Mouse (Mus musculus): ENCODE results near the gene Timeless.
"Not testable (repeated sequence)": the region's sequence is repeated elsewhere in the genome, so short reads cannot be mapped to it uniquely, and the experiment has no call there.

Timeless gene

DNA sequence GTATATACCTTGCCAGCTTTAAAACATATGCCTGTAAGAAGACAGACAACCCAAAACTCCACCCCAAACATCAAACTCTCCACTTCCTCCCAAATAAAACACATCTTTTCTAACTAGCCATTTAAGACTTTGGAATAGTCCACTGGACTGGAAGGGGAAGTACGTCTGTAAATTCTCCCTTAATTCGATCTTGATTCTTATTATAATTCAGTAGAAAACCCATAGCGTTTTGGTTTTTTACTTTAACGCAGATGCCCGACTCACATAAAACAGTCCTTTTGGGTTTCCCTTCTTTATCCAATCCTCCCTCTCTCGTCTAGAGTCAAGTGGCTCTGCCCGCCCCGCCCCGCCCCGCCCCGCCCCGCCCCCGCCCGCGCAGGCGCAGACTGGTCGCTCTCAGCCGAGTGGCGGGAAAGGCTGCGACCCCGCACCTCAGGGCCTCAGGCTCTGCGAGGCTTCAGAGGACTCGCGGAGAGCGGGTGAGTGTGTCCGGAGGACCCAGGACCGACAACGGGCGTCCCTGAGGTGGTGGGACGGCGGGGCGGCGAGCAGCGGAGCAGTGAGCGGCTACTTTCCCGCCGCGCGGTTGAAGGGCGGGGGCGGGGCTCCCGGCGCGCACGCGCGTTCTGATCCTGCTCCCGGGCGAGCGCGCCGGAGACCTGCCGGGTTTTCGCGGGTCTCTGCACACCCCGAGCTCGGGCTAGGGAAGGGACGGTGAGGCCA lies at the start of gene Timeless:
TSS of gene Timeless (plus strand) at position 369 of the 723 bp plus-strand sequence.
- DNase-seq (ENCODE audit: inconsistent ontology term) = peak; percentile 90

DNA sequence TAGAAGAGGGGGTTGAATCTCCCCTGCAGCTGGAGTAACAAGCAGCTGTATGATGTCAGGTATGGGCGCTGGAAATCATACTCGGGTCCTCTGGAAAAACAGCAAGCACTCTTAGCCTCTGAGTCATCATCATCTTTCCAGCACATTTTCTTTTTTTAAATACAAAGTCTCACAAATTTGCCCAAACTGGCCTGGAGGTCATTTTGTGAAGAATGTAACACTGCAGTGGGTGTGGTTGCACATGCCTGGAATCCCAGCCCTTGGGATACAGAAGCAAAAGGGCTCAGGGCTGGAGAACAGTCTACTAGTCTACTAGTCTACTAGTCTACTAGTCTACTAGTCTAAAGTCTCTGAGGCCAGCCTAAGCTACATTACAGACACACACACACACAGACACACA lies 47.6 kb upstream of the Timeless start:
- no peak for DNase-seq (ENCODE audit: inconsistent ontology term)

DNA sequence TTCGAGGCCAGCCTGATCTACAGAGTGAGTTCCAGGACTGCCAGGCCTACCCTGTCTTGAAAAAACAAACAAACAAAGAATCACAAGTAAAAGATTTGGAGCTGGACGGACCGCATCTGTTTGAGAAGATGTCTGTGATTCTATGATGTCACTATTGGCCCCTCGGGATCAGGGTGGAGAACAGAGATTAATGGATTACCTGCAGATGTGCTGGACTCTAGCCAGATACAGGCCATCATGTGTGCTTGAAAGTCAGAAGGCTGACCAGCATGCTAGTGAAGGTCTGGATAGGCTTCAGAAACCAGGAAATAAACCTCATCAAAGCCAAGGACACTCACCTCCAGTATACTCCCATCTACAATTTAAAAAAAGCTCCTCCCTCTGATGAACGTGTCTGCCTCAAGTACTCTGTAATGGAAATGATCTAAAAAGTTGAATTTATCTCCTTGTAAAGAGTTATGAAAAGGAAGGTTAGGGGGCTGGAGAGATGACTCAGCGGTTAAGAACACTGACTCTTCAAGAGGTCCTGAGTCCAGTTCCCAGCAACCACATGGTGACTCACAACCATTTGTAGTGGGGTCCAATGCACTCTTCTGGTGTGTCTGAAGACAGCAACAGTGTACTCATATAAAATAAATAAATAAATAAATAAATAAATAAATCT lies 46.5 kb upstream of the Timeless start:
- DNase-seq (ENCODE audit: inconsistent ontology term) = no peak

- peak; percentile 77 for DNase-seq (ENCODE audit: inconsistent ontology term)
Measured at GRCm38 (mm10) chr10:128185959-128186358, 45.9 kb upstream of the Timeless start.

DNA sequence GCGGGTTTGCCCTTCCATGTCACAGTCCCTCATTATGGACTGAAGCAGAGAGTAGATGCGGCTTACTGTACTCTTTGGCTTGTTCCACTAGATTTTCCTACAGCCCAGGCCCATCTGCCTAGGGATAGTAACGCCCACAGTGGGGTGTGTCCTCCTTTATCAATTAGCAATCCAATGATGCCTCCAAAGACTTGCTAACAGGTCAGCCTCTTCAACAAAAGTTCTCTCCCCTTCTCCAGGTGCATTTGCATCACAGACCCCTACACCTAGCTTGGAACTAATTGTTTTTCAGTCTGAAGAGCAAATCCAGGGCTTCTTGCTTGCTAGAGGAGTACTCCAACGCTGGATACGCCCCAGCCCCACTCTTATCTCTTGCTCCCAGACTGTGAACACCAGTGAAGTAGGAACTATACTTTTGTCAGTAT lies 44.7 kb upstream of the Timeless start:
- no peak for DNase-seq (ENCODE audit: inconsistent ontology term)

DNA sequence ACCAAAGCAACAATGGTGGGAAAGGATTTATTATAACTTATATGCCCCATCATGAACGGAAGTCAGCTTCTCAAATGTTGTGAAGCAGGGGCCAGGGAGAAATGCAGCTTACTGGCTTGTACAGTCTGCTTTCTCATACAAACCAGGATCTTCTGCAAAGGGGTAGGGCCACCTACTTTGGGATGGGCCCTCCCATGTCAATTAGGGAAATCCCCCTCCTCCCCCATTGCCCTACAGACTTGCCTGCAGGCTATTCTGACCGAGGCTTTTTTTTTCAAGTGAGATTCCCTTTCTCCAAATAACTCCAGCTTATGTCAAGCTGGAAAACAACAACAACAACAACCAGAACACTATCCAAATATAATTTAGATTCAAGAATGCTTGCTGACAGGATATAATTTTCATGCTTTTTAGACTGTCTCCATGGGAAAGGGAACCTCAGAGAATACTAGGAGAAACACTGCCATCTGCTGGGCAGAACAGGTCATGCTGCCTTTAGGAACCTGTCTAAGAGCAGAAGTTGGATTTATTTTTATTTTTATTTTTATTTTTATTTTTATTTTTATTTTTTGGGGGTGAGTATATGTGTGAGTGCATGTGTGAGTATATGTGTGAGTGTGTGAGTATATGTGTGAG lies 43.5 kb upstream of the Timeless start:
- DNase-seq (ENCODE audit: inconsistent ontology term) = peak; percentile 48

DNA sequence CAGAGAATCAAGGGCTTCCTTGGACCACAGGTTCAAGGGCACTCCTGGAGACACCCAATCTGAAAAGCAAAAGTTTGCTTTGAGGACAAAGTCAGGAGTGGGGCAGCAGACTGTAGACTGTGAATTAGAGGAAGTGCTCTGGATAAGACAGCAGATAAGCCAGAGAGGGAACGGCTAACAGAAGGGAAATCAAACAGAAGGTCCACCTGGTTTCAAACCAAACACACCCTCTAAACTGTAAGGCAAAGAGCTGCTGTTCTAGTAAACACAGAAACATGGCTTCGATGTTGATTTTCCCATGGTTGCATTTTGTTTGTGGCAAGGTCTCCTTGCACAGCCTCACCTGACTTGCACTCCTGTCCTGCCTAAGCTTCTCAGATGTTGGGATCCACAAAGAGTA lies 40.4 kb upstream of the Timeless start:
- DNase-seq (ENCODE audit: inconsistent ontology term) = no peak

GRCm38 (mm10) chr10:128192030-128192766 lies 39.7 kb upstream of the Timeless start:
- not testable (repeated sequence) for DNase-seq (ENCODE audit: inconsistent ontology term)

DNA sequence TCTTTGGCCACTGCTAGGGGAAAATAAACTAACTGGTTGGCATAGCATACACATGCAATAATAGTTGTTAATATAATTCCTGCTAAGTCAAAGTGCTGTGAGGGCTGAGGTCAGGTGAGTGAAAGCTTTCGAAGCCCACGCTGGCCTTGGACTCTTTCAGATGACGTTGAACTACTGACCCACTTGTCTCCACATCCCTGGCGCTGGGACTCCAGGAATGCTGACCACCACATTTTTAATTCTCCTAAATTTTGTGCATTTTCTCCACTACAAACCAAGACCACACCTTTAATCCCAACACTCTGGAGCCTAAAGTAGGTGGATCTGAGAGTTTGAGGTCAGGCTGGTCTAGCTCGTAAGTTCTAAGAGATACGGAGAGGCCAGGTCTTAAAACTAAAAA lies 38.8 kb upstream of the Timeless start:
- no peak for DNase-seq (ENCODE audit: inconsistent ontology term)

DNA sequence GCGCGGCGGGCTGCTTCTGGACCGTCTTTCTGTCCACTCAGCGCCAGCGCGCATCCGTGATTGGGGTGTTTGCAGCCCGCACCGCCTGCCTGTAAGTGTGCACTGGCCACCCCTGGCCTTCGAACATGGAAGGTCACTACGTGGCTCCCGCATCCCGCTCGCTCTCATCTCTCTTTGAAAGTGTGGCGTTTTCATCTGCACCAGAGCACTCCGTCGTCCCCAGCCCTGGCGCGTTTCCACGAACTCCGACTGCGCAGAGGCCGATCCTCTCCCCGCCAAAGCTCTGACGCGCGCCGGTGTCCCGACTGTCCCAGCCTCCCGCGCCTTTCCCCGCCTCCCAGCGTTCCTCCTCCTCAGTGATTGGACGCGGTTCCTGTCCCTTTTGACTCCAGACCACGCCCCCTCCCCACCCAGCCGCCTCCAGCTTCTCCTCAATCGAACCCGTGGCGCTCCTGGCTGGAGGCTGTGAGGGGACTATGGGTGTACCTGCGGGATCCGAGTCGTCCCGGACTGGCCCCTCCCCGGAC lies 37.8 kb upstream of the Timeless start, which contains the start of gene Gls2:
TSS of gene Gls2 (plus strand) at position 434 of the 527 bp plus-strand sequence.
- peak; percentile 99 for DNase-seq (ENCODE audit: inconsistent ontology term)

DNA sequence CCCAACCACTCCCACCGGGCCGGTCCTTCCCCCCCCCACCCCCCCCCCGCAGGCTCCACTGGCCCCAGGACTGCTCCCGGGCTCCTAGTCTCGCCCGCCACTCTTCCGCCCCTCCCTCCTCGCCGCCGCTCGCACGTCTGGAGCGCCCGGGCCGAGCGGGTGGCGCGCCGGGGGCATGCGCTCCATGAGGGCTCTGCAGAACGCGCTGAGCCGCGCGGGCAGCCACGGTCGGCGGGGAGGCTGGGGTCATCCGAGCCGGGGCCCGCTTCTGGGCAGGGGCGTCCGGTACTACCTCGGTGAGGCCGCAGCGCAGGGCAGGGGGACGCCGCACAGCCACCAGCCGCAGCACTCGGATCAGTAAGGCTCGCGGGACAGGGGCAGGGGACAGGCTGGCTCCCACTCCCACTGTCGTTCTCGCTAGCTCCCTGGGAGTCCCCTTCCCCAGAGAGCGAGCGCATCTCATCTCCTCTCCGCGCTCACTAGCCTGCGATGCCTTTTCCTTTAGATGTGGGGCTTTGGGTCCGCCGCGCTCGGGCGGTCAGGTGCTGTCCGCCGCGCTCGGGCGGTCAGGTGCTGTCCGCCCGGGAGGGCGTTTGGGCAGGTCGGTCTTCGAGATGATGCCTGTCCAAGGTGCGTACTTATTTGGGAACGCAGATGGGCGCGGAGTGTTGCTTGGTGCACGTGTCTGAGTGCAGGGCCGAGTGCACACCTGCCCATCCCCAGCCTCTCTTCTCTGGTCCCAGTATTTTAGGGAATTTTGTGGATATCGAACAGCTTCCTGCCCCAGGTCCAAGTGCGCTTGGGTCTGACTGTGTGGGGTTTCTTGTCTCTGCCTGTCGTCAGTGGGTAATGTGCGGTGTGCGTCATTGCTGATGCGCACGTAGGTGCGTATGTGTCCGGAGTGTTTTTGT lies 37.1 kb upstream of the Timeless start:
- no peak for DNase-seq (ENCODE audit: inconsistent ontology term)

- DNase-seq (ENCODE audit: inconsistent ontology term) = no peak
Measured at GRCm38 (mm10) chr10:128201856-128202255, 30.0 kb upstream of the Timeless start.

- no peak for DNase-seq (ENCODE audit: inconsistent ontology term)
Measured at GRCm38 (mm10) chr10:128204941-128205340, 26.9 kb upstream of the Timeless start.

DNA sequence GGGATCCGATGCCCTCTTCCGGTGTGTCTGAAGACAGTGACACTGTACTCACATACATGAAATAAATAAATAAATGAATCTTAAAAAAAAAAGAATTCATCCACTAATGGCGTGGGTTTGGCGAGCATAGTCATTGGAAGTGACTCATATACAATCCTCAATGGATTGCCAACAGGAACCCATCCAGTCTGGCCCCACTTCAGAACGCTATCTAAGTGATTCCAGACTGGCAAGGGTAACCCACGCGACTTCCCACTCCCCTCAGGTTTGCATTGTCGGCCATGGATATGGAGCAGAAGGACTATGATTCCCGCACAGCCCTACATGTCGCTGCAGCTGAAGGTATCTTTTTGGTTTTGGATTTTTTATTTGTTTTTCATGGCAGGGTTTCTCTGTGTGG lies 23.5 kb upstream of the Timeless start:
- peak; percentile 39 for DNase-seq (ENCODE audit: inconsistent ontology term)

- DNase-seq (ENCODE audit: inconsistent ontology term) = no peak
Measured at GRCm38 (mm10) chr10:128209311-128210009, 22.4 kb upstream of the Timeless start.

GRCm38 (mm10) chr10:128210131-128210530 lies 21.7 kb upstream of the Timeless start:
- DNase-seq (ENCODE audit: inconsistent ontology term) = no peak

DNA sequence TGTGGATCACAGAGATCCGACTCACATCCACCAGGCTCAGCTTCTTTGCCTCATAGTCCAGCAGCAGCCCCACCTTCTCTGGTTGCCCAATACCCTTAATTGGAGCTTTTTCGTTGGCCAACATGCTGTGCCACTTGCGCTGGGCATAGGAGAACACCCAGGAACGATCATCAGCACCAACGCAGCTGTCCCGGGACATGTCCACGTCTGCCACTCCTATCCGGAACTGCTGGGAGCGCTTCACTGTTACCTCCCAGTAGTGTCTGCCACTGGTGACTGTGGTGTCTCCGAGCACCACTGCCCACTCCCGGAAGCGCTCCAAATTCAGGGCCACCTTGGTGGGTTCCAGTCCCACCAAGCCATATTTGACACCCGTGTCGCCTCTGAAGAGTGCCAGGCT lies 20.9 kb upstream of the Timeless start:
- no peak for DNase-seq (ENCODE audit: inconsistent ontology term)

GRCm38 (mm10) chr10:128211390-128212108 lies 20.3 kb upstream of the Timeless start, which contains the start of gene Spryd4:
TSS of gene Spryd4 (minus strand) at chr10:128211807.
- DNase-seq (ENCODE audit: inconsistent ontology term) = peak; percentile 92

GRCm38 (mm10) chr10:128212148-128212547 lies 19.7 kb upstream of the Timeless start:
- no peak for DNase-seq (ENCODE audit: inconsistent ontology term)
